Mouse (Mus musculus): ENCODE results near the gene 4933415A04Rik. TPM values are rescaled to one million over a fixed set of nuclear protein-coding genes. Genes with fewer than 3 reads are reported as not detected.

Gene 4933415A04Rik
- polyA plus RNA-seq (2016; fragmentation: Nextera tagmentation; extraction: Ambion mirVana), result 5.6 and 5.9 TPM in 2 replicates

DNA sequence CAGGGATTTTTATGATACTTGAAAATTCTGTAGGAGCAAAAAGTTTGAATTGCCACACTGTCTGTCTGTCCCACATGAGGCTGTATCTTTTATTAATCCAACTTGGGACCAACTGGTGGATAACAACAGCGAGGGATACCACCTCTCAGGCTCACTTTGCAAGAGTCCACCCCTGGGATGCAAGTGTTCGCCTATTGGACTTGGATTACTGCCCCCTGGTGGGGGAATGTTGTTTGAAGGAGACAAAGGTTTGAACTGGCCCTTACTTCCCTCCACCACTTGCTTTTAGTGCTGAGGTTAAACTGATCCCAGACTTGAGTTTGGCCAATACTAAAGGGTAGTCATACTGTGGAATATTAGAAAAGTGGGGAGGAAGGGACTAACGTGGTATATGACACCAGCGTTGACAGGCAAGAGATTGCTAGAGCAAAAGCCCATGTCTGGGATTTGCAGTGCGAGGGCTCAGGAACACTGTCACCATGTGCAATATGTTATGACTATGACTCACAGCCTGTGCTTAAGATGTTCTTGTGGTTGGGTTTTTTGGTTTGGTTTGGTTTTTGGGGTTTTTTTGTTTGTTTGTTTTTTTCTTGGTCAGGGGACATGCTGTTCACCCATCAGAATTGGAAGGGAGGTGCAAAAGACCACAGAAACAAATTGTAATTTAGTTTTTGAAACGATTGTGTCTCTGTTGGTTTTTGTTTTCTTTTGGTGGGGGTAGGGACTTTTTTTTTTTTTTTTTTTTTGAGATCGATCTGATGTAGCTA, at the start of gene 4933415A04Rik:
Gene 4933415A04Rik (plus strand): TSS at position 717 of the 767 bp plus-strand sequence.
- H3K9ac ChIP-seq, result no peak within 1 kb of the TSS
- 65% methylated on average over 7 of the region's 7 CpGs for WGBS
- peaks cover 4% of the 10 kb centered on the region; the same call in 1 of the 2 replicates for H3K4me1 ChIP-seq
- no peak for ATAC-seq (ENCODE audit: insufficient number of reproducible peaks, insufficient read depth, low FRiP score, low TSS enrichment)
- H3K4me2 ChIP-seq (replicated peaks), result no peak within 1 kb of the TSS
- no peaks in the 10 kb centered on the region for H3K9me3 ChIP-seq
- H3K36me3 ChIP-seq, result peaks cover 43% of the 10 kb centered on the region
- H3K27ac ChIP-seq, result no peak within 1 kb of the TSS
- H3K4me3 ChIP-seq, result no peak within 1 kb of the TSS
- no peaks in the 10 kb centered on the region for H3K27me3 ChIP-seq

DNA sequence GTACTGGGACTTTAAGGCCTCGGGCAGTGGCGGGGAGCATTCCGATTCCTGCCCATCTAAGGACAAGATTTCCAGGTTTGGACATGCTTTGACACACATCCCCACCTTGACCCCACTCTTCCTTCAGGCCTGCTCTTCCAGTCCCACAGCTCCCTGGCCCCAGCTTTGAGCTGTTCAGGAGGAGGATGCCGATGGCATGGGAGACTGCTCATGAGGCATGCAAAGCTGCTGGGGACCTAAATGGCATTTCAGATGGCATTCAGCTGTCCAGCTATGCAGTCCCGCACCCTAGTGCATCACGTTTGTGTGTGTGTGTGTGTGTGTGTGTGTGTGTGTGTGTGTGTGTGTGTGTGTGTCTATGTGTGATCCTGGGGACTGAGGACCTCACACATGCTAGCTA, 49.8 kb upstream of the 4933415A04Rik start:
- Histone ChIP-seq H3K4me1 (peaks cover 16% of the 10 kb centered on the region), H3K4me3 (no peak overlapping the region), H3K9ac (no peak overlapping the region), H3K27ac (no peak overlapping the region), H3K4me2 (replicated peaks) (no peak overlapping the region), H3K27me3 (no peaks in the 10 kb centered on the region), H3K9me3 (no peaks in the 10 kb centered on the region), H3K36me3 (peaks cover 46% of the 10 kb centered on the region)
- ATAC-seq (ENCODE audit: insufficient number of reproducible peaks, insufficient read depth, low FRiP score, low TSS enrichment), result no peak
- WGBS, result 74% methylated on average over 6 of the region's 6 CpGs

GRCm38 (mm10) chr11:43539863-43540262, 47.0 kb upstream of the 4933415A04Rik start:
- 0 out of 2 replicates have a peak, but pooled peaks have one; percentile 55 for ATAC-seq (ENCODE audit: insufficient number of reproducible peaks, insufficient read depth, low FRiP score, low TSS enrichment)
- H3K36me3 ChIP-seq, result peaks cover 38% of the 10 kb centered on the region
- H3K4me1 ChIP-seq, result peaks cover 16% of the 10 kb centered on the region
- 9% methylated on average over 6 of the region's 6 CpGs for WGBS
- H3K9ac ChIP-seq, result no peak overlapping the region
- no peak overlapping the region for H3K27ac ChIP-seq
- no peak overlapping the region for H3K4me2 ChIP-seq (replicated peaks)
- no peaks in the 10 kb centered on the region for H3K27me3 ChIP-seq
- no peaks in the 10 kb centered on the region for H3K9me3 ChIP-seq
- H3K4me3 ChIP-seq, result no peak overlapping the region

- Histone ChIP-seq H3K9me3 (no peaks in the 10 kb centered on the region), H3K4me1 (peaks cover 33% of the 10 kb centered on the region), H3K27me3 (no peaks in the 10 kb centered on the region), H3K27ac (no peak overlapping the region), H3K4me3 (no peak overlapping the region), H3K36me3 (peaks cover 13% of the 10 kb centered on the region), H3K4me2 (replicated peaks) (no peak overlapping the region), H3K9ac (no peak overlapping the region)
- no peak for ATAC-seq (ENCODE audit: insufficient number of reproducible peaks, insufficient read depth, low FRiP score, low TSS enrichment)
- WGBS, result 91% methylated on average over 15 of the region's 15 CpGs
Measured at GRCm38 (mm10) chr11:43543711-43544466, 43.0 kb upstream of the 4933415A04Rik start.

DNA sequence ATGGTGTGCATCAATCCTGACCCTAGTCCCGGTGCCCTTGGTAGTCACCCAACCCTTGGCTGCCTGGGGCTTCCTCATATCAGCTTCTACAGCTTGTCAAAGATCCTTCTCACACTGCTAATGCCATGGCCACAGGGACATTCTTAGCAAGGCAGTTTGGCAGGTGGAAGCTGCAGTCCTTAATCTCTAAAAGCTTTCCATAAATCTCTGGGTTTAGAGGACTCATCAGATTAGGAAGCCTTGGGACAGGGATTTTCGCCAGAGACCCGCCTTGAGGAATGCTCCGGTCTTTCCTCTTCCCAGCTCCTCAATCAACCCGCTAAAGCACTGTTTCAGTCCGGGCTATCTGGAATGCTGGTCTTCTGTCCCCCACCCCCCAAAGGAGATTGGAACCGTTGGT, 42.0 kb upstream of the 4933415A04Rik start:
- H3K4me3 ChIP-seq, result no peak overlapping the region
- H3K9me3 ChIP-seq, result no peaks in the 10 kb centered on the region
- H3K9ac ChIP-seq, result no peak overlapping the region
- no peak for ATAC-seq (ENCODE audit: insufficient number of reproducible peaks, insufficient read depth, low FRiP score, low TSS enrichment)
- peaks cover 27% of the 10 kb centered on the region for H3K4me1 ChIP-seq
- H3K36me3 ChIP-seq, result peaks cover 13% of the 10 kb centered on the region
- no peaks in the 10 kb centered on the region for H3K27me3 ChIP-seq
- H3K4me2 ChIP-seq (replicated peaks), result no peak overlapping the region
- H3K27ac ChIP-seq, result no peak overlapping the region
- WGBS, result 86% methylated on average over 7 of the region's 7 CpGs

GRCm38 (mm10) chr11:43545873-43546475, 40.9 kb upstream of the 4933415A04Rik start:
- H3K27ac ChIP-seq, result no peak overlapping the region
- H3K9ac ChIP-seq, result no peak overlapping the region
- H3K4me3 ChIP-seq, result no peak overlapping the region
- 46% methylated on average over 16 of the region's 16 CpGs for WGBS
- ATAC-seq (ENCODE audit: insufficient number of reproducible peaks, insufficient read depth, low FRiP score, low TSS enrichment), result no peak
- H3K4me1 ChIP-seq, result peaks cover 21% of the 10 kb centered on the region
- H3K27me3 ChIP-seq, result no peaks in the 10 kb centered on the region
- no peak overlapping the region for H3K4me2 ChIP-seq (replicated peaks)
- peaks cover 13% of the 10 kb centered on the region for H3K36me3 ChIP-seq
- H3K9me3 ChIP-seq, result no peaks in the 10 kb centered on the region

- Histone ChIP-seq H3K4me2 (replicated peaks) (no peak overlapping the region), H3K27me3 (no peaks in the 10 kb centered on the region), H3K36me3 (peaks cover 13% of the 10 kb centered on the region), H3K4me3 (no peak overlapping the region), H3K9ac (no peak overlapping the region), H3K9me3 (no peaks in the 10 kb centered on the region), H3K4me1 (peaks cover 21% of the 10 kb centered on the region), H3K27ac (no peak overlapping the region)
- ATAC-seq (ENCODE audit: insufficient number of reproducible peaks, insufficient read depth, low FRiP score, low TSS enrichment), result no peak
- 49% methylated on average over 4 of the region's 4 CpGs for WGBS
Measured at GRCm38 (mm10) chr11:43546678-43547077, 40.2 kb upstream of the 4933415A04Rik start.

- no peak overlapping the region for H3K4me3 ChIP-seq
- no peaks in the 10 kb centered on the region for H3K27me3 ChIP-seq
- WGBS, result 17% methylated on average over 7 of the region's 7 CpGs
- H3K9ac ChIP-seq, result peak overlapping the region; percentile 36
- H3K4me2 ChIP-seq (replicated peaks), result no peak overlapping the region
- no peaks in the 10 kb centered on the region for H3K9me3 ChIP-seq
- H3K27ac ChIP-seq, result 0 out of 2 replicates have a peak overlapping the region, but pooled peaks have one; percentile 24
- H3K36me3 ChIP-seq, result peaks cover 10% of the 10 kb centered on the region
- ATAC-seq (ENCODE audit: insufficient number of reproducible peaks, insufficient read depth, low FRiP score, low TSS enrichment), result peak; percentile 24; the same call in 1 of the 2 replicates
- H3K4me1 ChIP-seq, result peaks cover 23% of the 10 kb centered on the region
Measured at GRCm38 (mm10) chr11:43548148-43548547, 38.7 kb upstream of the 4933415A04Rik start.

- no peak for ATAC-seq (ENCODE audit: insufficient number of reproducible peaks, insufficient read depth, low FRiP score, low TSS enrichment)
- H3K4me1 ChIP-seq, result peaks cover 23% of the 10 kb centered on the region
- 55% methylated on average over 12 of the region's 12 CpGs for WGBS
- peak overlapping the region; percentile 36; the same call in 1 of the 2 replicates for H3K9ac ChIP-seq
- H3K36me3 ChIP-seq, result peaks cover 3% of the 10 kb centered on the region
- no peaks in the 10 kb centered on the region for H3K27me3 ChIP-seq
- H3K9me3 ChIP-seq, result no peaks in the 10 kb centered on the region
- no peak overlapping the region for H3K4me2 ChIP-seq (replicated peaks)
- no peak overlapping the region for H3K4me3 ChIP-seq
- H3K27ac ChIP-seq, result 0 out of 2 replicates have a peak overlapping the region, but pooled peaks have one; percentile 24
Measured at GRCm38 (mm10) chr11:43548657-43549435, 38.0 kb upstream of the 4933415A04Rik start.

DNA sequence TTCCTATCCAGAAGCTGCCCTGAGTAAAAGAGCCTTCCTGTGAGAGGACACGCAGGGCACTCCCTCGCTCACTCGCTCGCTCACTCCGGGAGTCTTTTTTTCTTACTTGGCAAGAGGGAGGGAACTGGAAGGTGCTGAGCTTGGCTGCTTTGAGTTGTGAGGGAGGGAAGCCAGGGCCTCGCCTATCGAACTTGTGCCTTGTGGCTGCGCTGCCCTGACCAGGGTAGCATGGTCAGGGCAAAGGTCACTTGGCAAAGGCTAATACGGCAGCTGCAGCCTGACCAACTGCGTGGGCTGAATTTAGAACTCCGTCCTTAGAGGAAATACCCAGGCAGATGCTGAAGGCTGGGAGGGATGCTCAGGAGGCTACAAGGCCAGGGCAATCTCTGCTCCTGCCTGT, 37.1 kb upstream of the 4933415A04Rik start:
- Histone ChIP-seq H3K27ac (no peak overlapping the region), H3K36me3 (no peaks in the 10 kb centered on the region), H3K9me3 (no peaks in the 10 kb centered on the region), H3K4me3 (no peak overlapping the region), H3K4me1 (peaks cover 23% of the 10 kb centered on the region), H3K4me2 (replicated peaks) (no peak overlapping the region), H3K27me3 (no peaks in the 10 kb centered on the region), H3K9ac (no peak overlapping the region)
- WGBS, result 36% methylated on average over 11 of the region's 11 CpGs
- ATAC-seq (ENCODE audit: insufficient number of reproducible peaks, insufficient read depth, low FRiP score, low TSS enrichment), result no peak

DNA sequence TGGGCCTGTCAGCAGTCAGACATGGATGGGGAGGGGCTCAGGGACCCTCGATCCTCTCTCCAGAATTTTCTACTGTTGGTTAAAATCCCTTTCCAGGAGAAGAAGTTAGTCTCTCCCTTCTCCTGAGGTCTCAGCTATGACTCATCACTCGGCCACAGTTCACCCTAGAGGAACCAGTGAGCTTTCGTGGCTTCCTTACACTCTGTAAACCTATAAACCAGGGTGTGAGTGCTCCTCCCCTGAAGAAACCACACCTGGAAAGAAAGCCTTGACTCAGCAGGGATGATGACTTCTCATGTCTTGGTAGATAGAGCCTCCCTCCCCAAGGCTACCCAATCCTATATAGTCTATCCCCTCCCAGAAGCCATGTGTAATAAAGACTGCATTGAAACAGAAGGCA, 35.1 kb upstream of the 4933415A04Rik start:
- H3K9ac ChIP-seq, result no peak overlapping the region
- 79% methylated on average over 3 of the region's 3 CpGs for WGBS
- H3K36me3 ChIP-seq, result no peaks in the 10 kb centered on the region; the same call in none of the 2 replicates
- H3K27me3 ChIP-seq, result no peaks in the 10 kb centered on the region
- H3K4me1 ChIP-seq, result peaks cover 17% of the 10 kb centered on the region
- no peak overlapping the region for H3K4me2 ChIP-seq (replicated peaks)
- no peak overlapping the region for H3K4me3 ChIP-seq
- no peak overlapping the region for H3K27ac ChIP-seq
- no peaks in the 10 kb centered on the region for H3K9me3 ChIP-seq
- no peak for ATAC-seq (ENCODE audit: insufficient number of reproducible peaks, insufficient read depth, low FRiP score, low TSS enrichment)

Measured in embryonic facial prominence, embryonic 12.5 days (tissue).